Mouse (Mus musculus): ENCODE results near the gene Ccnt1. TPM values are rescaled to one million over a fixed set of nuclear protein-coding genes. Genes with fewer than 3 reads are reported as not detected.

Gene Ccnt1
- 10 to 100 TPM; 17.3 to 21.1 TPM for total RNA-seq (2021)
- long read RNA-seq, experiment 1, partial matches to known transcripts: 0 of 5 reads
- long read RNA-seq, experiment 1, other reads (novel, unspliced or antisense): 3 of 5 reads
- long read RNA-seq, experiment 2, partial matches to known transcripts: 0 of 6 reads
- long read RNA-seq, experiment 2, other reads (novel, unspliced or antisense): 3 of 6 reads

- no peak for DNase-seq
Measured at GRCm38 (mm10) chr15:98570873-98571538, at the start of gene Ccnt1, which contains the start of gene 4930415O20Rik. TSS of gene Ccnt1 (minus strand) at chr15:98570923. TSS of gene 4930415O20Rik (plus strand) at chr15:98571004.

DNA sequence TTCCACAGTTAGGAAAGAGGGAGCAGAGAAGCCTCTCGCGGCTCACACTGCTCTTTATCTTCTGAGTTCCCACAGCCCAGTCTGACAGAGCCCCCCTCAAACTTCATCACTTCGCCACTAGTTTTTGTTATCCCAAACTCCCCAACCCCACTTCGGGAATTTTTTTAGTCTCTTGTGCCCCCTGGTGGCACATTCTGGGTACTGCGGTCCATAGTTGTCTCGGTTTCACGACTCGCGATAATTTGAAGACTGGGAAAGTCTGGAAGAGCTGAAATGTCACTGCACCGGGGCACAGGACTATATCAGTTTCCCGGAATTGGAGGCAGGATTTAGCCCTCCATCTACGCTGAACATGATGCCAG, 46.4 kb upstream of the Ccnt1 start:
- DNase-seq: peak; percentile 40

DNA sequence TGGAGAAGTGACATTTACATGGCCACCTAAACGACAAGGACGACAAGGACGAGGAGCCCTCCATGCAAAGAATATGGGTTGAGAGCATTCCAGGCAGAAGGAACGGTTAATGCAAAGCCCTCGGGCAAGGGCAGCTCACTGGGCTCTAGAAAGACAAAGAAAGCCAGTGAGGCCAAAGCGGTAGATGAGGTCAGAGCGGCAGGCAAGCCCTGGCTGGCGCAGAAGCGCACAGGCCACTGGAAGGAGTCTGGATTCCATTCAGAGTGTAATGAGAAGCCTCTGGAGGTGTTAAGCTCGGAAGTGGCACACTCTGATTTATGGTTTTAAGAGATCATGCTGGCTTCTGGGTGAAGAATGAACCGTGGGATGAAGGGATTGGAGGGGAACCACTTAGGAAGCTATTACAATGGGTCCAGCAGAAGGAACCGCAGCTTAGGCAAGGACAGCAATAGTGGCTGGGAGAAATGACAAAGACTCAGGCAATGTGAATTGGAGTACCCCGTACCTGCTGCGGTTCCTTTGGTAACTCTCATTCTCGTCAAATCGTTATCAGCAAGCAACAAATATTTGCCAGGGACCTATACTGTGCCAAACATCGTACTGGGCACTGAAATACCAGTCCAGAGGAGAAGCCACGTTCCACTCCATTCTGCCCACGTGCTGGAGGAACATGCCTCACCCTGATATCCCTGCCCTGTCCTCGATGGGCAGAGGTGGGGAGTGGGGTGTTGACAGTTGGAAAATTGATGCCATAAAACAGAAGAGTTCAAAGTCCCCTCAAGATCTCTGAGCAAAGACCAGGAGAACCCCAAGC, 45.8 kb upstream of the Ccnt1 start:
- DNase-seq: peak; percentile 37

DNA sequence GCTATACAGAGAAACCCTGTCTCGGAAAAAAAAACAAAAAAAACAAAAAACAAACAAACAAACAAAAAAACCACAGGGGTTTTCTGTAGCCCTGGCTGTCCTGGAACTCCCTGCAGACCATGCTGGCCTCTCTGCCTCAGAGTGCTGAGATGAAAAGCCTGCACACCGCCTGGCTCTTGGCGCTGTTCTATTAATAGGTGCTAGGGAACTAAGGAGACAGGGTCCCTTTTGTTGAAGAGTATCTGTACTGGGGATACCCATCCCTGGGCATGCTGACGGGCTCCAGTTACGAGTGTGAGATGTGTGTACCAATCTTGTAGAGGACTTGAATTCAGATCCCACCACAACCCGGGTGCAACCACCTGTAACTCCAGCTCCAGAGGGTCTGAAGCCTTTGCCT, 45.0 kb upstream of the Ccnt1 start:
- DNase-seq: no peak

GRCm38 (mm10) chr15:98614971-98615370, 44.2 kb upstream of the Ccnt1 start:
- DNase-seq: no peak

- DNase-seq: no peak
Measured at GRCm38 (mm10) chr15:98614551-98614950, 43.8 kb upstream of the Ccnt1 start.

- no peak for DNase-seq
Measured at GRCm38 (mm10) chr15:98612229-98612628, 41.5 kb upstream of the Ccnt1 start.

DNA sequence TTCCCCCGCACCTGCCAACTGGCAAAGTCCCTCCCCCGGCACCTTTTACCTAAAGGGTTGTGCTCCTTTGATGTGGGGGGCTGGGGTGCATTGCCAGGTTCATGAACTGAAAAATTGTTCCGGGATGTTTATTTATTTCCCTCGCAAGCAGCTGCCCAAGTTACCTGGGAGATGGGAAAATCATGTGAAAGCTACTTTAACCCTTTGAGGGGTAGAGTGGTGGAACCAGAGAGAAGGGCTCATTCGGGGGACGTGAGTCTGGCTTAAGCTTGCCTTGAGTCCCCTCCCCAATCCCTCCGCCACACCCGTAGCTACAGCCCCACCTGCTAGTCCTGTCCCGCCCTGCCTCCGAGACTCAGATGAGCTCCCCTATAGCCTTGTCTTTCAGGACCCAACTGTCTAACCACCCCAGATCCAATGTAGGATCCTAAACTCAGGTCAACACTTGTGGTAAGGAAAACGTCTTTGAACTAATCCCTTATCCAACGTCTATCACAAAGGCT, 39.5 kb upstream of the Ccnt1 start:
- no peak for DNase-seq

- peak; percentile 80 for DNase-seq
Measured at GRCm38 (mm10) chr15:98609331-98610130, 38.8 kb upstream of the Ccnt1 start, which contains the start of gene Adcy6. TSS of gene Adcy6 (minus strand) at chr15:98610076.

DNA sequence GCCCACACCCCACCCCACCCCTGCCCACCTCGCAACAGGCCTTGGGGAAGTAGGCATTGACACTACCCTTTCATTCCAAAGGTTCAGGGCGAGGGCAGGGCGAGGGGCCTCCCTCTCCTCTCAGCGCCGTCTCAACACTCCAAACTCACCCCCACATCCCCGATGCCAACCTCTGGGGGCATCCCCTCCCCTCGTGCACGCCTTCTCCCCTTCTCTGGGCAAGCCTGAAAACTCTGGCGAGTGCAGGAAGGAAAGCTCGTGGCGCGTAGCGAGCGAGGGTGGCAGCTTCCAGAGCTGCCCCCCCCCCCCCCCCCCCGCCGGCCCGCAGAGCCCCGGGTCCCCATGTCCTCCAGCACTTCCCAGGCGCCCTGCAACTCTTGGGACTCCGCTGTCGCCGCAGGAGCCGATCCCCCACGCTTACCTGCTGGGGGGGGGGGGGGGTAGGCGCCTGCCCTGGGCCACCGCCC, 38.1 kb upstream of the Ccnt1 start:
- DNase-seq: peak; percentile 8

DNA sequence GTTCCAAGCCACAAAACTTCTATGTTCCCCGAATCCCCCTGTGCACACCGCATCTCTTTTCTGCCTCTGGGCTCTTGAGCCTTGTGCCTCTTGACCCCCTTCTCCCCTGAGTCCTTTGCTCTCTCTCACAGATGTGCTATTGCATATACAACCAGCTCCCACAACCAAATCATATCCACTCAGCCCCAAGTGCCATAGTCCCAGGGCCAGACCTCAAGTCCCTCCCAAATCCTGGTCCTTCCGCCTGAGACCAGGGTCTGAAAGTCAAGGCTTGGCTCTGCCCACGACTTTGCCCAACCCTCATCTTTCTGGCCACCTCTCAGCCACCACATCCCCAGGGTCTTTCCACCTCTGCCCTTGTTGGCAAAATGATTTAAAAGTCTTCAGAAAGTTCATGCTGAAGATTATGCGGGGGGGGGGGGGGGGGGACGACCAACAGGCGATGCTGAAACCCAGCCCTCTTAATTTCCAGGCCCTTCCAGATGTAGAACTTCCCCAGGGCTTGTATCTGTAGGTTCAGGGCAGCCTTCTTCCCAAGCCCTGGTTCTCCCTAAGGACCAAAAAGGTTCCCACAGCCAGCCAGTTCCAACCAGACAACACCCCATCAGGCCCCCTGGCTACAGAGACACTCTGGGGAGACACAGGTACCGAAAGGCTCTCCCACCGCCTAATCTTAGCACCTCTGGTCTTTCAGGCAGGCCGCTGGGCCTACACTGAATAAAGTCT, 37.5 kb upstream of the Ccnt1 start:
- peak; percentile 15 for DNase-seq

DNA sequence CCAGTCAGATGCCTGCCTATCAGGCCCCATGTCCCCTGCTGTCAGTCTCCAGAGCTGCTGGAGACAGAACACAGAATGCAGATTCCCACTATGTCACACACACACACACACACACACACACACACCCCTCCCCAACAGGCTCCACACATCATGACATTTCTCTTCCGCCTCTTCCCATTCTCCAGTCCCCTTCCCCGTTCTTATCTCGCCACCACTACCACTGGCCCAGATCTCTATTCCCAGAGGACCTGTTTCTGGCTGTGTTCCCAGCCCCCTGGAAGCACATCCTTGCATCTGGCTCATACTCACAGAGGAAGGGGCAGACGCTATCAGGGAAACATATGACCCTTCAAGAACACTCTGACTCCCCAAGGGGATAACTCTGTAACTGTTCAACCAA, 36.8 kb upstream of the Ccnt1 start:
- peak; percentile 47 for DNase-seq

DNA sequence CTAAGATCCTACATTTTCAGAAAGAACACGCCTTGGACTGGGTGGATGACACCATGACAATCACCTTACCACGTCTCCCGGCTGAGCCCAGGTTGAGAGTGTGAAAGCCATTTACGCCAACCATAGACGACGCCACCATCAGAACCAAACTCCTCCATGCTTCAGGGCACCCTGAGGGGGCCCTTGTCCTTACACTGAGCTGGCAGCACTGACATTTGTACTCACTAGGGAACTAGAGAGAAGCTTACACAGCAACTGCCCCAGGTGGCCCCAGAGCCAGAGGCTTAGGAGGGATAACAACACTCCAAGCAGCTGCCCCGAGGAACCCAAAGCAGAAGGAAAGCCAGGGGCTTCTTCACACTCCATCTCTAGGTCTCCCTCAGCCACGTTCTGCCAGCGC, 36.0 kb upstream of the Ccnt1 start:
- DNase-seq: peak; percentile 7

DNA sequence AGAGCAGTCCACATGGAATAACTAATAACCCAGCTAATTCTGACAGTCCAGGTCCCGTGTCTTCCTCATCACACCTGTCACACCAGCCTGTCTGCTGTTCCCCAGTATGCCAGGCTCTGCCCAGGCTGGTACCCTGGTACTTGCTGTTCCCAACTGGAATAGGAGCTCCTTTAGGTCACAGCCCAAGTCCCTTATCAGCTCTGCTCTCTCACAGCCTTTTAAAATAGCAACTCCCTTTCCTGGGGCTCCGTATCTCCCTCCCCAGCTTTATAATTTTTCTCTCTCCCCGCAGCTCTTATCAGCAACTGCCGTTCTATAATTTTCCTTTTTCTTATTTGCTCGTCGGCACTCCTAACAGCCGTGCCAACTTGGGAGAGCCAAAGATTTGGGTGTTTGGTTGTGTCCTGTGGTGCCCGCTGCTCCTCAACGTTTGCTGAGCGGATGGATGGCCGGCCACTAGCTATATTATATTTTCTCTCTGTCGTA, 35.4 kb upstream of the Ccnt1 start:
- peak; percentile 34 for DNase-seq

GRCm38 (mm10) chr15:98604041-98604575, 33.4 kb upstream of the Ccnt1 start:
- peak; percentile 4 for DNase-seq

DNA sequence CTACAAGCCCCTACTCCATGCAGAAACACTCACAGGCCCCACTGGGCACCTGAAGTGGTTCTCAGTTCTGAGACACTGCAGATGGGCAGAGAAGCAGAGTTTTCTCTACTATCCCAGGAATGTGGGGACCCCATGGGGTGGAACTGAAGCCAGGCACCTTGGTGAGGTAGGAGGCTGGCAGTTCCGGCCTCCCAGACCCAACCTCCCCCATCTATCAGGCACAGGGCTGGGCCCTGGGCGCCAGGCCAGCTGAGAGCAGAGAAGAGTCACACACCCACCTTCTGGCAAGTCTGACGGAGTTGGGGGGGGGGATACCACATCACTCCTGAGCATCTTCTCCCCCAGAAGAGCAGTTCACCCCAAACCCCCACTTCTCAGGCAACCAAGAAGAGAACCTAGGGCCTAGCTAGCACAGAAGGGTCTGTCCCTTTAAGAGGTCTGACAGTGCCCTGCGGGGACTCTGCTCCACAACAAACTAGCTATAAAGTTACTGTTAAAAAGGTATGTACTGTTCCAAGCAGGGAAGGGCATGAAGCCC, 32.3 kb upstream of the Ccnt1 start:
- DNase-seq: peak; percentile 4

DNA sequence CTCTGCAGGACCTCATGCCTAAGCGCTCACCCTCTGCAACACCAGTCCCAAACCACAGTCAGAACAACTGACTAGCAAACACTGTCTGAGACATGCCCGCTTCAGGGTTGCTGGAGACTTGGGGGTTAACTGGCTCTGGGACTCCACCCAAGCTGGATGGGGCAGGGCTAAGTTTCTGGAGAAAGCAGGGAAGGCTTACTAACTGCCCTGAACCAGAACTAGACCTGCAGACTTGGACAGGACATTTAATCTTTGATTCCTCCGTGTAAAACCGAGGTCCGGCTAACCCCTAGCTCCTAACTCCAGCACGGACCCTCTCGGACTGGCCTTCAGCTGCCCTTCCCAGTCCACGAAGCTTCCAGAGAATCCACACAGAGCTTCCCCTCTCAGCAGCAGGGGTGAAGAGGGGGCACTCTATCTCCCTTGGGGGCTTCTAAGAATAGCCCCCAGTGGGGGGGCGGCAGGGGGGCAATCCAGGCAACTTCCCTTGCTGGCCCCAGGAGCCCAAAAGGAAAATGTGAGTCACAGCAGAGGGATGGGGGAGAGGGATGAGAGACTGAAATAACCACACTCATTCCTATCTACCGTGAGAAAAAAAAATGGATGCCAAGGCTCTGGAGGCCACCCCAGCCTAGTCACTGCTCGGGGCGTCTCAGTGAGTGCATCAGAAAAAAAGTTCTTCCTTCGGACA, 31.6 kb upstream of the Ccnt1 start:
- DNase-seq: peak; percentile 76

GRCm38 (mm10) chr15:98601832-98602190, 31.1 kb upstream of the Ccnt1 start:
- no peak for DNase-seq

- no peak for DNase-seq
Measured at GRCm38 (mm10) chr15:98600036-98600709, 29.4 kb upstream of the Ccnt1 start.

Data from gastrocnemius, postnatal 25 days (tissue).